Mouse (Mus musculus): ENCODE results near the gene Mcm2.

Gene Mcm2

DNA sequence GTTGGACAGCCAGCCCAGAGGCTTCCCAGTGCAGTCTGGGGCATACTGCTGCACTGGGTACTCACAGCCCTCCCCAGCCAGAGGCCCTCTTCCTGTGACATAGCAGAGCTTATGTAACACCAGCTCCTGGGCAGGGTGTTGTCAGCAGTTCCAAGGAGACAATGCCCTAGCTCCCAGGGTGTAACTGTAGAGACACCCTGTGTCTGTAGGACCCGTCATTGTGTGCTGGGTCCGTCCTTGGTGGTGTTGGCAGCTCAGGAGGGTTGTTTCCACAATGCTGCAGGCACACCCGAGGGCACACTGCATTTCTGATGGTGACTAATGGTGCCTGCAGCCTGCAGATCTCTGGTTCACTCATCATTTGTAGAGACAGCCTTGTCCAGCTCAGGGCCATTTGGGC lies 28.3 kb upstream of the Mcm2 start:
- DNase-seq (ENCODE audit: low spot score in 2 of 2), result no peak

DNA sequence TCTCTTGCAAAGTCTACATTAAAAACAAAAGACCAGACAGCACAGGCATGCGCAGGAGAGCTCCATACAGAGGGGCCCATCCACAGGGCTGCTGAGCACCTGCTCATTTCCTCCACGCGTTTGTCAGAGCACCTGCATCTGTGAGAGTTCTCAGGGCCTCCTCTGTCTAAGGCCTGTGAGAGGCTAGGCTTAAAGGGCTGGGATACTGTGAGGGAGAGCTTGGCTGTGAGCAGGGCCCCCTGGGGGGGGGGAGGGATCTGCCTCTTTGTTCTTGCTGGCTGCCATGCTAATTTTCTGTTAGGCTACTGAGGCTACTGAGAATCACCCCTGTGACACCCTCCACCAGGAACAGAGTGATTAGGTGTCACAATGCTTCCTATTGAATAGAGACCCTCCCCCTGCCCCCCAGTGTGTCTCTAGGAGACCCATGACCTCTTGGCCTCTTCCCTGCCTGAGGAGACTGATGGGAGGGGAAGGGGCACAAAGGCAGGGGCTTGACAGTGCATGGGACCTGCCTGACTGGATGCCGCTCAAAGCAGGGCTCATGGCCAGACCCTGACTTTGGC lies 27.1 kb upstream of the Mcm2 start:
- DNase-seq (ENCODE audit: low spot score in 2 of 2), result no peak

DNA sequence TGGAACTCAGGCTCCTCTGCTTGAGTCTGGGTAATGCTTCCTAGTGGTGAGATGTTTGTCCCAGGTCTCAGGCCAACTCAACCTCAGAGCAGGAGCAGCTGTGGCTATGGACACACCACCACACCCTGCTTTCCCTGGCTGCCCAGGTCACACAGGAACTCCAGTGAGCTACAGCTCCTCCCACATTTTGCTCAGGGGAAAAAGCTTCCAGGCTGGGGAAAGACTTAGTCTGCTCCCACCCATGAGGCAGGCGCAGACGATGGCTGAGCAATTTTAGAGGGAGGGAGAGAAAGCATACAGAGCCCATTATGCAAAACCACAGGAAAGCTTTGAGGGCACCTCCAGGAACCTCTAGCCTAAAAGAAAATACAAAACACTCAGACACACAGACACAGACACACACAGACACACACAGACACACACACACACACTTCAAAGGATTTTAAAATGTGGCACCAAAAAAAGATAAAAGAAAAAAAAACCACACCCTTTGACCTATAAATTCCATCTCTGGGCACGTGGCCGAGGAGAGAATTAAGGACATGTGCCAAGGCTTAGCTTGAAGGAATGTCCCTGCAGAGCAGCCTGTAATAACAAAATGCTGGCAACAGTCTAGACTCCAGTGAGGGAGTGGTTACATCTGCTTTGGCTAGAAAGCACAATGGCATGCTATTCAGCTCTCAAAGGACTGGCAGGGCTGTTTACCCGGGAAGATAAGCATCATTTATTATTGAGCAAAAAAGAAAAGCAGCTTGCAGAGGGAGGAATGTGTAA lies 26.1 kb upstream of the Mcm2 start:
- DNase-seq (ENCODE audit: low spot score in 2 of 2), result peak in 1 of 2 experiments; percentile 67

DNA sequence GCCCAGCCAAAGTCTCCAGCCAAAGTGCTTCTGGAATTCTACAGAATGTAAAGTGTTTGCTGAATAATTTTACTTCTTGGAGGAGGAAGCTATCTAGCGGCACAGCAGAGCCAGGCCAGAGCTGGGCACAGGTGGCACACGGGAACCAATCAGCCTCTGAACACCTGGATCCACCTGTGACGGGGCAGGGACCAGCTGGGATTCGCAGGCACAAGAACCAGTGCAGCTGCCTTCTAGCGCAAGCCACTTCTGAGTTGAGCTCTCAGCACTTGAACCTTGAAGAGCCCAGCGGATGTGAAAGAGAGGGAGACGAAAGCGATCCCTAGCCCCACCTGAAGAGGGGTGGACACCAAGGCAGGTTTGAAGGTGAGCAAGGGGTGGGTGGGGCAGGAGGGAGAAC lies 20.2 kb upstream of the Mcm2 start:
- no peak for DNase-seq (ENCODE audit: low spot score in 2 of 2)

DNA sequence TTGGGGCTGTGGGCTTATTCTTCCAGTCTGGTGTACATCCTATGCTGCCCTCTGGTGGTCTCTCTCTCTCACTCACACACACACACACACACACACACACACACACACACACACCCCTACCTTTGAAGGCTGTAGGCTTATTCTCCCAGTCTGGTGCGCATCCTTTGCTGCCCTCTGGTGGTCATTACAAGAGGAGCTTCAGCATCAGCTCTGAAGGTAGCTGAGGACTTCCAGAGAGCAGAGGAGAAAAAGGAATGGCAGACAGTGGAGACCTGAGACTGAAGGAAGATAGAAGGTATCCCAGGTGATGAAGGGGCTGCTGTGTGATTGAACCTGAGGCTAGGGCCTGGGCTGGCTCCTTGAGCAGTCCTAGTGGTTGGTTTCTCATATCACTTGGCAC lies 17.6 kb upstream of the Mcm2 start:
- DNase-seq (ENCODE audit: low spot score in 2 of 2), result no peak

DNA sequence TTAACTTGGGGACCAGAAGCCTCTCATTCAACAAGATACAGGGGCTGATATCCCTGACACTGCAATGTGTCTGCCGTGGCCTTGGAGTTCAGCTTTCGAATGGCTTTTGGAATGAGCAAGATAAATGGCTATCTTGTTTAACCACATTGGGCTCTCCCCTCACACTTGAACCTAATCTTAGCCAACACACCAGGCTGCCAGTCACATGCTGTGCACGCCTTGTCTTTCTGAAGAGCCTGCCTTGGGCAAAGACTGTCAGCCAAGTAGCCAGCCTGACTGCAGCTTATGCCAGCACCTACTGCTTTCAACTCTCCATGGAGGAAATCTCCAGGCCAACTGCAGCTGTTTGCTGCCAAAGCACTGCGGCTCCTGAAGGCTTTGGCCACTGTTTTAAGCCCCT lies 16.9 kb upstream of the Mcm2 start:
- no peak for DNase-seq (ENCODE audit: low spot score in 2 of 2)

DNA sequence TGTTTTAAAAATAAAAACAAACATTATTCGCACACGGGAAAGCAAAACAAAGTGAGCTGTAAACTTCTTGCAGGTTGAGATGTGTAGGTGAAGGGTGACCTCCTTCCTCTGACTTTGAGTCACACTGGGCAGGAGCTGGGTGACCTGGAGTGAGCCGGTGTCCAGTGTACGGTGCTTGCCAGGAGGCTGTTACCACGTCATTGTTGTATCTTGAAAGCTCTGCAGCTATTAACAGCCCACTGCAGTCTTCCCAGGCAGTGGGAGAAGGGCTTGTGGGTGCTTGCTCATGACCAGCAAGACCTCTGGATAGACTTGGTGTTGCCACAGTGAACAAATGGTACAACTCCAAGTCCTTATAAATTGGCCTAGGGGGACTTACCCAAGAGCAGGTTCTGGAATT lies 16.2 kb upstream of the Mcm2 start:
- DNase-seq (ENCODE audit: low spot score in 2 of 2), result no peak

DNA sequence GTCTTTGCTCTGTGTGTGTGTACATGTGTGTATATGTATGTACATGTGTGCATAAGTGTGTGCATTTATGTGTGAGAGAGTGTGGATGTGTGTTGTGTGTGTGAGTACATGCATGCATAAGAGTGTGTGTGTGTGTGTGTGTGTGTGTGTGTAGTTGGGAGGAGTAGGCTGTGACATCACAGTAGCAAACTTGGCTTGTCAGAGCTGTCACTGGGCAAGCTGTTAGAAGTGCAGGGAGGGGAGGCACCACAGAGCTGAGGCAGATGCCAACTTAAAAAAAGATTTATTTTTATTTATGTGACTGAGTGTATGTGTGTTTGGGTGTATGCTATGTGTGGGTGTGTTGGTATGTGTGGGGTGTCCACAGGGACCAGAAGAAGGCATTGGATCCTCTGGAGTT lies 14.9 kb upstream of the Mcm2 start:
- no peak for DNase-seq (ENCODE audit: low spot score in 2 of 2)

DNA sequence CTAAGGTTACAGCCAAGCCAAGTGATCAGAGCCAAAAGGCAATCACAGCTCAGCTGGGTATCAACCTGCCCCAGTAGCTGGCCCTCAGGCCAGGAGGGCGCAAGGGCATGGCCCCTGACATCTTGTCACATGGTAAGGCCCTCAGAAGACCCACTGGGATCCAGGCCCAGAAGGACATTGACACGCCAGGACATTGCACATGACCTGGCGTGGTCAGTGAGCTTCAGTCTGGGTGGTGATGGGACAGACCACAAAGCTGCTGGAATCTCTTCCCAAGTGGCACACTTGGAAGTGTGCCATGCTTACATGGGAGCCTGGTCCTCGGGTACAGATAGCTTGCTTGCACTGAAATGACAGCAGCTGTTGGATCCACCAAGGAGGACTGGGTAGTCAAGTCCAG lies 14.4 kb upstream of the Mcm2 start:
- DNase-seq (ENCODE audit: low spot score in 2 of 2), result no peak

DNA sequence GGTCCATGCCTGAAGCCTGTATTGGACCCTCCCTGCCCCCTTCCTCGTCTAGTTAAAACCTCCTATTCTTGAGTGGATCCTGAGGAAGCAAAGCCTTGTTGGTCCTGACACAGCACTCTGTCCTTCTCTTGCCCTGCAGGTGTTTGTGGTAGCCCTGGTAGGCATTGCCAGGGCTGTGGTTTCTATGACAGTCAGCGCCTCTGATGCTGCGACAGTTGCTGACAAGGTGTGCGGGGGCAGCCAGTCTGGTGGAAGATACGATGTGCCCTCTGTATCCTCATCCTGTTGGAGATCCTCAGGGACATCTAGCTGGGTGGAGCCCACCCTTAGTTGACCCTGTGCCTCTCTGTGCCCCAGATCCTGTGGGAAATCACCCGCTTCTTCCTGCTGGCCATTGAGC lies 10.6 kb upstream of the Mcm2 start:
- DNase-seq (ENCODE audit: low spot score in 2 of 2), result no peak

DNA sequence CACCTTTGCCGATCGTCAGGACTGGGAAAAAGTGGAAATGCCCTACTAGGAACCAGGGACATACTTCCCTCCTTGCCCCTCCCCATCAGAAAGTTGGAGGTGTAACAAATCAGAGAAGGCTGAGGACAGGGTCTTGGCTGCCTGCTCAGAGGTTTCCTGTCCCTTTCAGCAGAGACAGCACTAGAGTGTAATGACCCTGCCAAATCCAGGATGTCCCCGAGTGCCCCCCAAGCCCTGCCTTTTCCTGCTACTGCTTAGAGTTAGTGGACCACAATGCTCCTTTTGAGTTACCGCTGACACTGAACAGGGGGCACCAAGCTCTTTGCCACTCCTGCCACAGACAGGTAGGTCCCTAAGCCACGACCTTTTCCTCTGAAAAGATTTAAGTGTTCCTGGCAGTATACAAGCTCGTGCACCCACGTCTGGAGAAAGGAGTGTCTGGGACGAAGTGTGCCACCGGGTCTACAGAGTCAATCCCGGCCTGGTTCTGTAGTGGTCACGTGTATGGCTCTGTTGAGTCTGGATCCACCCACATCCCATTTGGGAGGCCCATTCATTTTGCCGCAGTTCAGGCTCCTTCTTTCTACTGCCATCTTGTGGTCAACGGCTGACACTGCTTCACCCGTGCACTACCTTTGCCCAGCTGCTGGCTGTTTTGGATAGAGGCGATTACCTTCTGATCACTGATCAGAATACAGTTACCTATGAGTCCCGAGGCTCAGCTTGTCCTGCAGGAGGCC lies 8.0 kb upstream of the Mcm2 start:
- no peak for DNase-seq (ENCODE audit: low spot score in 2 of 2)

DNA sequence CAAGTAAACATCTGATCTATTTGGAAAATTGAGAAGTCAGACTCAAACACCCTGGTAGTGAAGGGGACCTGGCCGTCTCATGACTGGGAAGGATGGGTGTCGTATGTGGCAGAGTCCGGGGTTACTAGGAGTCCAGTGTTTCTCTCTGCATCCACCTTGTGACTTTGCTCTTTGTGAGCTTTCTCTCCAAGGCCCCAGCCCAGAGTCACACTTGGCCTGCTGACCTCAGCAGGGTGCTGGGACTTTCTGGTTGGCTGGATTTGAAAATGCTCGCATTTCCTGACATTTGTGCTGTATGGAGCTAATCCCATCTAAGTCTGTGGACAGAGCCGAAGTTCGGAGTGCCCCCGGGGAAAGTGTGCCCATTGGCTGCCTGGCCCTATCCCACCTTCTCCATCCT lies 6.5 kb upstream of the Mcm2 start:
- DNase-seq (ENCODE audit: low spot score in 2 of 2), result no peak

DNA sequence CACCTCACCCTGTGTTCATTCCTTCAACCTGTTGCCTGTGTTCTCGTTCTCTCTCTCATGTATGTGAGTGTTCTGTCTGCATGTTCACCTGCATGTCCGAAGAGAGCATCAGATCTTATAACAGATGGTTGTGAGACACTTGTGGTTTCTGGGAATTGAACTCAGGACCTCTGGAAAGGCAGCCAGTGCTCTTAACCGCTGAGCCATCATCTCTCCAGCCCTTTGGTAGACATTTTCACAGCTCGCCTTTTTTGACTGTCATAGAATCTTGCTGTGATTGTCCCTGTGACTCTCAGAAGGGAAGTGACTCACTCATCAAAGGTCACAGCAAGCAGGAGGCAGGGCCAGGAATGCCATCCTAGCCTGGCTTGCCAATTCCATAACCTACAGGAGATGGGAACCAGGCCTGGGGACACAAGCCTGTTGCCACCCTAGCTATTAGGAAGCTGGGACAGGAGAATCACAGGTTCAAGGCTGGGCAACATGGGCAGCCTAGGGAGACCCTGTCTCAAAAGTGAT lies 5.9 kb upstream of the Mcm2 start:
- no peak for DNase-seq (ENCODE audit: low spot score in 2 of 2)

DNA sequence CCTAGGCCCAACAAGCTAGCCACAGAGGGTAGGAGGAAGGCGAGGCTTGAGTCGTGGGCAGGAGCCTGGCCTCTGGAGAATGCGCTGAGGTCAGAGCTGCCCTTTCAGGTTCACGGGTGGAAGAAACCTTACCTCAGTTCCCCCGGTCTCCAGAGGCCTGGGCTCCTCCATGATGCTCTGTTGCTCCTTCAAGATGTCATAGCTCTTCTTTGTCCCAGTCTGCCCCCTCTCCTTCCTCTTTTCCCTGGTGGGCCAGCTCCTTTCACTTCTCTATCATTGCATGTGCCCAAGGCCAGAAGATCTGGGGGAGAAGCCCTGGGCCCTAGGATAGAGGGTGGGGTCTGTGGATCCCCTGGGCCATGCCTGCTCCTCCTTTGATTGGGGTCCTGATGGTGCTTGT lies 5.1 kb upstream of the Mcm2 start:
- no peak for DNase-seq (ENCODE audit: low spot score in 2 of 2)

DNA sequence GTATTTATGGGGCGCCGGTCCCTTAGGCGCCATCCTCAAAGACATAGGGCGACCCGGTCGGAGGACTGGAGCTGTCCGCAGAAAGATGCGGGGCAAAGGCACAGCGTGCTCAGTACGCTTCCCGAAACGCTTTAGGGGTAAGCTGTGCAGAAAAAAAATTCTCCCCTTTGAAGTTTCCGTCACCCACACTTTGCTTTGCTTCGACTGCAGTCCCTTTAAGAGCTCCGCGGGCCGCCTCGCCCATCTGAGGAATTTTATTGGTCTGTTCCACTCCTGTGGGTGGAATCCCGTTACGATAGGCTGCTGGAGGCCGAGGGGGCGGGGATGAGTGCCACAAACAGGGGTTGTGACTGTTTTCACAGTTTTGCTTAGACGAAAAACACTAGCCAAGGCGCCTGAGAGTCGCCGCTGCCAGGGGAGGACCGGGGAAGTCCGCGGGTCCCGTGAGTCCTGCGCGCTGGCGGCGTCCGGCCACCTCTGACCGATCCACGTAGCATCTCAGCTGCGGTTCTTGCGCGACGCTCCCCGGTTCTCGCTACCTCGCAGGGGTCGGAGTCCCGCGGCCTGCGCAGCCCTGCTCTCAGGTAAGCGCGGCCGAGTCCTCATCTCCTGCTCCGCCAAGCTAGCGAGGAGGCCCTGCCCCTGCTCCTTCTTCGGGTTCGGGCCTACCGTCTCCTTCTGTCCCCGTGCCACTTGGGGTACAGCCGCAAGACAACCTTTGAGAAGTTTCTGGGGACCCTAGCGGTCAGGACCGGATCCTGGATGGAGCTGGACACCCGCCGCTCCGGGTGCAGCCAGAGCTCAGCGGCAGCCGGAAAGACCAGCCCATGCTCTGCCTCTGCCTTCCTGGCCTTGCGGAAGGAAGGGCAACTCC lies 3.6 kb upstream of the Mcm2 start, which contains the start of gene Tpra1:
Gene Tpra1 (plus strand): TSS at position 305 of the 874 bp plus-strand sequence.
- peak; percentile 91 to 92 for DNase-seq (ENCODE audit: low spot score in 2 of 2)

DNA sequence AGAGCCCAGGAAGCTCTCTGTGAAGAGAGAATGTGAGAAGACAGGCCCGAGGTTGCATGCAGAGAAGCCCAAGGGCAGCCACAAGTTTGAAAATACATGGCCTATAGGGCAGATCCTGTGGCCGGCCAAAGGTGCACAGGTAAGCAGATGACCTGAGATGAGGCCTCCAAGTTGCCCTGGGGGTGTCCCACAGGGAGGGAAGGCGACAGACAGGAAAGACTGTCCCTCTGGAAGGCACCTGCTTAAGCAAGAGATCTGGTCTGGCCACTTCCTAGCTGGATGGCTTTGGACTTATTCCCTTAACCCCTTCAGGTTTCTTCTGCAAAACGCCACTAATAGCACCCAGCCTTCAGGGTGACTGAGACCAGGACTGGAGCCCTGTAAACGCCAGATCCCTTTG lies 2.9 kb upstream of the Mcm2 start:
- no peak for DNase-seq (ENCODE audit: low spot score in 2 of 2)

DNA sequence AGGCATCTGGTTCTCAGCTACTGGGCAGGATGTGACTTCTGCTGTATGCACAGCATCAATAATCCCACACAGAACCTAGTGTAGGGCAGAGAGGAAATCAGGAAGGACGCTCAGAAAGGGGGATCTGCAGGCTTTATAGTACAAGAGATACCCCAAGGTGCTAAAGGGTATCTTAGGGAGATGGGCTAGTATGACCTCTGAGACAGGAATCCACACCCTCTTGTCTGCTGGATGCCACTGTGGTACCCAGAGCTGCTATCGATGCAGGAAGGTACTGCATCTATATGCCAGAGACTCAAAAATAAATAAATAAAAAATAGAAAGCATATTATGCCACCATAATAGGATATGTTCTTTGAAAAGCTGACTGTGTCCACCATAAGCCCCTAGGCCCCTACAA lies 1.0 kb upstream of the Mcm2 start:
- no peak for DNase-seq (ENCODE audit: low spot score in 2 of 2)

DNA sequence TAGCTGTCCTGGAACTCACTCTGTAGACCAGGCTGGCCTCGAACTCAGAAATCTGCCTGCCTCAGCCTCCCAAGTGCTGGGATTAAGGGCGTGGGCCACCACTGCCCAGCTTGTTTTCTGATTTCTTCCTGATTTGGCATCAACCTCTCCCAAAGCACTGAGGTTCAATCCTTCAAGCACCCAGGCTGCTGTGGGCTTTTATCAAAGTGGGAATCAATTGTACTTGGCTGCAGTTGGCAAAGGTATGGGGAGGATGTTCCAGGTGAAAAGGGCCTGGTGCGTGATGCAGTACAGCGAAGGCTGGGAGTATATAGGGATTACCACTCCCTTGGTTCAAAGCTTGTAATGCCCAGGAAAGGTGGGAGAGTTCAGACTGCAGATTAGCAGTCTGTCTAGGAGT lies 506 bp upstream of the Mcm2 start:
- DNase-seq (ENCODE audit: low spot score in 2 of 2), result no peak

DNA sequence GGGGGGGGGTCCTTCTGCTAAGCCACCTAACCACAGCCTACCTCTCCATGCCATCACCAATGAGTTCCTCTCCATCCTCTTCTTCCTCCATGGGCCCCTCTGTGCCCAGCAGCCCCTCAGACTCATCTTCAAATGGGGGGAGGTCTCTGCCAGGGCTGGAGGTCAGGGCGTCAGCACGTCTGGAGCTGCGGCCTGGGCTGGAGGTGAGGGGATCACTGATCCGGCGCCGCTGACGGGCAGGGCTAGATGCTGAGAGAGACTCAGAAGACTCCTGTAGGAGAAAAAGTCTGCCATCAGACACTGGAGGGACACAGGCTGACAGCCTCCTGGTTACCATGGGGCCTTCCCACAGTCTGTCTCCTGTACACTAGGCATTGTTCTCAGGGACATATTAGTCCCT lies 1.3 kb downstream of the Mcm2 start:
- no peak for DNase-seq (ENCODE audit: low spot score in 2 of 2)

DNA sequence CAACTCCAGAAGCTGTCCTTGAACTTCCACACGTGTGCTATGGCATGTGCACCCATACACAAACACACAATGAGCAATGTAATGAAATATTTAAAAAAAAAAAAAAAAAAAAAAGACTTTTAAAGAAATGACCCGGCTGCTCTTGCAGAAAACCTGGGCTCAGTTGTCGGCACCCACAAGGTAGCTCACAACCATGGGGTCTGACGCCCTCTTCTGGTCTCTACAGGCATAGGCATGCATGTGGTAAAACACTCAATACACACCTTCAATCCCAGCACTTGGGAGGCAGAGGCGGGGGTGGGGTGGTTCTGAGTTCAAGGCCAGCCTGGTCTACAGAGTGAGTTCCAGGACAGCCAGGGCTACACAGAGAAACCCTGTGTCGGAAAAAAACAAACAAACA lies 2.6 kb downstream of the Mcm2 start:
- no peak for DNase-seq (ENCODE audit: low spot score in 2 of 2)

DNA sequence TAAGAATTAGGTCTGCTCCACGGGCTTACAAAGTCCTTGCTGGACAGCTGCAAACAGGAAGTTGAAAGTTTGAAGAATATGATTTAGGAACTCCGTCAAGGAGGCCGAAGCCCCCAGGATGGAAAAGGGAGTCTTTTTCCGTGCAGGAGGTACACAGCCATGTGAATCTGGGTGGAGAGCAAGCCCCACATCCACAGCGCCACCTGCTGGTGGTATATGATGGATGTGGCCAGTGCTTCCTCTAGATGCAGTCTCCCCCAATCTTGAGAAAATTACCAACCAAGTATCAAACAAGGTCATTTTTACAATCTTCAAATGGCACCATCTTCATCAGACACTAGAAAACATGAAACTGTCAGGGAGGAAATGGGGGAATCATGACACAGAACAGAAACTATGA lies 5.0 kb downstream of the Mcm2 start:
- DNase-seq (ENCODE audit: low spot score in 2 of 2), result no peak

DNA sequence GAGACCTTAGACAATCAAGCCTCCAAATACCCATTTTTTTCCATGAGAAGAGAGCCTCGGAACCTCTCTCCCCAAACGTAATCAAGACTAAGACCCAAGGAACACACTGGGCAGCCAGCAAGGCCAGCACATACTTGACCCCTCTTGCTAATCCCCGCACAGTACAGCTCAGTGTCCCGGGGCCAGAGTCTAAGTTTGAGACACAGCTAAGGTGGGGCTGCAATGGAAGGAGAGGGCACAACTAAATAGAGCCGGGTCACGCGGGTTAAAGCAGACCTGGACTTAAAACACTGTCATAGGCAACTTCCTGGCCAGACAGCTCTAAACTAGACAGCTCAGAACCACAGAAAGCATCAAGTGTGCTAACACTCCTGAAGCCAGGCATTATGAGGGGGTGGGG lies 7.7 kb downstream of the Mcm2 start:
- DNase-seq (ENCODE audit: low spot score in 2 of 2), result no peak
